Mouse (Mus musculus): ENCODE measurements around the gene Smim24. TPM values are rescaled to one million over a fixed set of nuclear protein-coding genes. Genes with fewer than 3 reads are reported as not detected.
A peak's percentile ranks its signal among the peaks of the same experiment; 100 is the strongest.

The Smim24 gene
- polyA plus RNA-seq, 1 experiment = 6,898 TPM

DNA sequence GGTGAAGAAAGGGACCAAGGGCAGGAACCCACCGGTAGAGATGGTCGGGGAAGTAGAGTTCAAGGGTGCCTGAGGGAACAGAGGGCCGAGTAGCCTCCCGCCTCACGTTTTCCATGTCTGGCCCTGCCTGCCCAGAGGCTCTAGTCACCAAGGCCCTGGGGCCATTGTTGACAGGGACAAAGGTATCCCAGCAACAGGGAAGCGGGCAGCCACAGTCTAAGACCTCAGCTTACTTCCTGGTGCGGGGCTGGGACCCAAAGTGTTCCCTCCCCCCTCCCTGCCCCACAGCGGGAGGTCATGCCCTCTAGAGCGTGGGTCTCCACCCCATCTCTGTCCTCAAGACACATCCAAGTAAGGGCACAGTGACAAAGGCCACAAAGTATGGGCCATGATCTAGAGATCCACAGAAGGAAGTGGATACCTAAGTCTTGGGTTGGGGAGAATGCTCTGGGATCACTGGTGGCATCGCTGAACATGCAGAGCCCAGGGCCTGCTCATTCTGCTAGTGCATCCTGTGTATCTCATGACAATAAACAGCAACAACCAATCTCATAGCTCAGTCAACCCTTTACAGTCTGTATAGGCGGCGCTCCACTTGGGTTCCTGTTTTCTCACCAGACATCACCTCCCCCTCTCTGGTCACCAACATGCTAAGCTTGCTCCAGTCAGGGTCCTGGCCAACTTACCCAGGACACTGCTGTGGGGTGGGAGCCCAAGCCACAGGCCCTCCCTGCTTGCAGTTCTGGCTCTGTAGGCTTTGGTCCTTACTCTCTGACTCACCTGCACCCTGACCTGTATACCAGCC lies 27.0 kb upstream of the Smim24 start, which contains the start of gene 4930404N11Rik:
Gene 4930404N11Rik (minus strand): TSS at position 145 of the 805 bp plus-strand sequence.
- Histone ChIP-seq H3K27ac (ENCODE audit: insufficient read depth, low read depth, low read length) (peak within 1 kb of the TSS; percentile 89), H3K36me3 (ENCODE audit: control insufficient read depth, insufficient read depth, low read length) (peaks cover 42% of the 10 kb centered on the region), H3K4me3 (ENCODE audit: low read depth, low read length) (peak within 1 kb of the TSS; percentile 34), H3K27me3 (ENCODE audit: control insufficient read depth, insufficient read depth, low read length) (no peaks in the 10 kb centered on the region), H3K4me1 (ENCODE audit: control insufficient read depth, insufficient read depth, insufficient read length, low read length) (peaks cover 47% of the 10 kb centered on the region)
- WGBS = 40% methylated on average over 12 of the region's 12 CpGs
- TF ChIP-seq CTCF (IDR thresholded peaks at IDR 0.05; ENCODE audit: extremely low read depth, insufficient read length, insufficient replicate concordance, low read depth, low read length) (no peak), POLR2A (IDR thresholded peaks at IDR 0.05; ENCODE audit: low read depth, low read length) (no peak)

DNA sequence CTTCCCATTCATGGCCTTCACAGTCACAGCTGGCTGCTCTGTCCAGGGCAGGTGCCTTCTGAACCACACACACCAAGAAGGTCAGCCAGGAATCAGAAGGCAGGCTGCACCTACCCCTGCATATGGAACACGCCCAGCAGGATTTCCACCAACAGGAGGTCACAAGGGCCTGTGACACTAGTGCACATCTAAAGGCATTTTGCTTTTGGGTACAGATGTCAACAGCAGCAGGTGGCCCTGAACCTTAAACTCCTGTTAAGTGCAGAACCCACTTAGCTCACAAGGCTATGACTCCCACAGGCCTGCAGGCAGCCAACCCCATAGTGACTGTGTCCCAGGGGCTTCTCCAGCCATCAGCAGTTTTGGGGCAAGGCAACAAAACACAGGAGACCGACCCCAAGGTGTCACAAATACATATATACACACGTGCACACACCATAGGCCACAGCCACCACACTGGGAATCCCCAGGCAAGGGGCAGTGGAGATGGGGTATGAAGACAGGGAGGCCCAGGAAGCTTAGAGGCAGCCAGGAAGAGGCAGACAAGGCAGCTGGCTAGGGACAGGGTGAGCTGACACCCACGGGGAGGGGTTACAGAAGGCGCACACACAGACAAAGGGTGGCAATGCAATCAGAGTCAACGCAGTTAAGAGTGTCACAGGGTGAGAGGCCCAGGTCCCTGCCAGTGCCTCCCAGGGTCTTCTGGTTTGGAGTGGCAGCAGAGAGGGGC lies 26.2 kb upstream of the Smim24 start:
- Histone ChIP-seq H3K36me3 (ENCODE audit: control insufficient read depth, insufficient read depth, low read length) (peaks cover 47% of the 10 kb centered on the region), H3K27ac (ENCODE audit: insufficient read depth, low read depth, low read length) (peak overlapping the region; percentile 55)

DNA sequence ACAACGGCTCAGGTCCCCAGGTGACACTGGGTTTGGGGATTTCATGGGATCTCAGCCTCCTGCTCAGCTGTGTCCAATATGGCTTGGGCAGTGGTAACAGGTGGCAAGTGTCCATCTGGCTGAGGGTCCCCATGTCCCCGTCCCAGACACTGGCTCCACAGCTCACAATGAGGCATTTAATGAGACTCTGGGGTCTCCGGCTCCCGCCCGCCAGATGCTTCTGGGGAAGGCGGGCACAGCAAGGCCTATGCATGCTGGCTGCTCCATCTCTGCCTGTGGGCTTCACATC lies 25.7 kb upstream of the Smim24 start:
- Histone ChIP-seq H3K36me3 (ENCODE audit: control insufficient read depth, insufficient read depth, low read length) (peaks cover 47% of the 10 kb centered on the region), H3K27ac (ENCODE audit: insufficient read depth, low read depth, low read length) (peak overlapping the region; percentile 55; the same call in 1 of the 2 replicates), H3K4me1 (ENCODE audit: control insufficient read depth, insufficient read depth, insufficient read length, low read length) (peaks cover 46% of the 10 kb centered on the region), H3K27me3 (ENCODE audit: control insufficient read depth, insufficient read depth, low read length) (no peaks in the 10 kb centered on the region), H3K4me3 (ENCODE audit: low read depth, low read length) (no peak overlapping the region)
- TF ChIP-seq POLR2A (IDR thresholded peaks at IDR 0.05; ENCODE audit: low read depth, low read length) = no peak
- no peak for TF ChIP-seq CTCF (IDR thresholded peaks at IDR 0.05; ENCODE audit: extremely low read depth, insufficient read length, insufficient replicate concordance, low read depth, low read length)
- WGBS = 90% methylated on average over 6 of the region's 6 CpGs

More for the DNA sequence above, 26.2 kb upstream of the Smim24 start:
- Histone ChIP-seq H3K4me1 (ENCODE audit: control insufficient read depth, insufficient read depth, insufficient read length, low read length) (peaks cover 47% of the 10 kb centered on the region), H3K4me3 (ENCODE audit: low read depth, low read length) (no peak overlapping the region), H3K27me3 (ENCODE audit: control insufficient read depth, insufficient read depth, low read length) (no peaks in the 10 kb centered on the region)
- 64% methylated on average over 6 of the region's 6 CpGs for WGBS
- TF ChIP-seq POLR2A (IDR thresholded peaks at IDR 0.05; ENCODE audit: low read depth, low read length) = no peak
- no peak for TF ChIP-seq CTCF (IDR thresholded peaks at IDR 0.05; ENCODE audit: extremely low read depth, insufficient read length, insufficient replicate concordance, low read depth, low read length)

DNA sequence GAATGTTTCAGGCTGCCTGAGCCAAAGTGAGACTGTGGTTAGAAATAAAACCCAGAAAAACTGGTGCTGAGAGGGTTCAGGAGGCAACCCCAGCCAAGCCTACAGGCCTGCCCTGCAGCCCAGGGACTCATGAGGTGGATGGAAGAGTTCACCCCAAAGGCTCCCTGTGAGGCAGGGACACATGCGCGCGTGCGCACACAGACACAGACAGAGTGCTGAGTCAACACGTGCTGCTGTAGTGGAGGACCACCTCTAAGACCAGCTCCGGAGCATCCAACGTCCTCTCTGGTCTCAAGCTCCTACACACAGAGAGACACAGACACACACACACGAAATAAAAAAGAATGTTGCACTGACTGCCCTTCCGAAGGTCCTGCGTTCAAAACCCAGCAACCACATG lies 17.5 kb upstream of the Smim24 start:
- Histone ChIP-seq H3K36me3 (ENCODE audit: control insufficient read depth, insufficient read depth, low read length) (peaks cover 17% of the 10 kb centered on the region), H3K27me3 (ENCODE audit: control insufficient read depth, insufficient read depth, low read length) (no peaks in the 10 kb centered on the region), H3K27ac (ENCODE audit: insufficient read depth, low read depth, low read length) (no peak overlapping the region), H3K4me3 (ENCODE audit: low read depth, low read length) (no peak overlapping the region), H3K4me1 (ENCODE audit: control insufficient read depth, insufficient read depth, insufficient read length, low read length) (peaks cover 15% of the 10 kb centered on the region; the same call in 1 of the 2 replicates)
- TF ChIP-seq POLR2A (IDR thresholded peaks at IDR 0.05; ENCODE audit: low read depth, low read length) (no peak), CTCF (IDR thresholded peaks at IDR 0.05; ENCODE audit: extremely low read depth, insufficient read length, insufficient replicate concordance, low read depth, low read length) (no peak)
- WGBS = 91% methylated on average over 10 of the region's 10 CpGs

DNA sequence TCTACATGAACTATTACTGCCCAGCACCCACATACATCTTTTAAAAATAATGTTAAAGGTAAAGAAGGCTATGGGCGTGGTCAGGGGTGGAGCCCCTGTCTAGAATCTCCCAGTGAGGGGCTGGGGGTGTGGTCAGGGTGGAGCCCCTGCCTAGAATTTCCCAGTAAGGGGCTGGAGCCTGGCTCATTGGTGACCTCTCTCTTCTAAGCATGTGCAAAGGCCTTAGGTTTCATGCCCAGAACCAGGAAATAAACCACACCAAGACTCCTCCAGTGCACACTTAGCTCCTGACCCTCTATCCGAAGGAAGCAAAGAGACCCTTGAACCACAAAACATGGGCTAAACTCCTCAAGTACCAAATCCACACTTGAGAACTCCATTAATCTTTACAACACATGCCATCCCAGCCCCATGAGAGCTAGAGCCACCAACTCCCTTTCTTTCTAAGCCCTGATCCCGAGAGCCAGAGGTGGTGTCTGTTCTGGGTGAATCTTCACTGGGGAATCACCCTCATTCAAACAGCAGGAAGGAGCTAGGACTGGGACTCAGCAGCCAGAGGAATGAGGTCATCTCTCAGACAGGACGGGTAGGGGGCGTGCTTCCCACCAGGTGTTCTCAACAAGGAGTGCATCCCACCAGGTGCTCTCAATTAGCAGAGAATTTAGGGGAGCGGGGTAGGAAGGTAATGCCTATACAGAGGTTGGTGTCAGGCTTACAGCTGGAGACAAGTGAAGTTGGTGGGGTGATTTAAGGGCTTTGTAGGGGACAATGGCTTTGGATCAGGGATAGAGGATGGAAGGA lies 16.1 kb upstream of the Smim24 start:
- 26% methylated on average over 6 of the region's 6 CpGs for WGBS
- H3K27me3 ChIP-seq (ENCODE audit: control insufficient read depth, insufficient read depth, low read length) = no peaks in the 10 kb centered on the region
- H3K4me3 ChIP-seq (ENCODE audit: low read depth, low read length) = peak overlapping the region; percentile 86
- no peak for TF ChIP-seq CTCF (IDR thresholded peaks at IDR 0.05; ENCODE audit: extremely low read depth, insufficient read length, insufficient replicate concordance, low read depth, low read length)
- TF ChIP-seq POLR2A (IDR thresholded peaks at IDR 0.05; ENCODE audit: low read depth, low read length) = no peak
- peaks cover 15% of the 10 kb centered on the region; the same call in 1 of the 2 replicates for H3K4me1 ChIP-seq (ENCODE audit: control insufficient read depth, insufficient read depth, insufficient read length, low read length)
- H3K36me3 ChIP-seq (ENCODE audit: control insufficient read depth, insufficient read depth, low read length) = peaks cover 7% of the 10 kb centered on the region
- H3K27ac ChIP-seq (ENCODE audit: insufficient read depth, low read depth, low read length) = peak overlapping the region; percentile 2

DNA sequence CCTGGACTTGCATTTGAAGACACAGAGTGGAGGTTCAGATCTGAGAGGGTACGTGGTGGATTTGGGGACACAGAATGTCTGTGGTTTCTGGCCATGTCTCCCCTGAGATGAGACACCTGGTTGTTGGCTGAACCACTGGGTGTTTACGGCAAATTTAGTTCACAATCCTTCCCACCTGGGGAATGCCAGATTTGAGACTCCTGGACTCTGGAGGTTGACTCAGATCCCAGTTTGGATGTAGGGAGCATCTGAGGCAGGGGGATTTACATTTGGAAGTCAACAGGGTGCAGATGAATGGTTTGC lies 15.5 kb upstream of the Smim24 start:
- peak overlapping the region; percentile 86 for H3K4me3 ChIP-seq (ENCODE audit: low read depth, low read length)
- H3K27ac ChIP-seq (ENCODE audit: insufficient read depth, low read depth, low read length) = peak overlapping the region; percentile 2; the same call in 1 of the 2 replicates
- H3K27me3 ChIP-seq (ENCODE audit: control insufficient read depth, insufficient read depth, low read length) = no peaks in the 10 kb centered on the region
- TF ChIP-seq CTCF (IDR thresholded peaks at IDR 0.05; ENCODE audit: extremely low read depth, insufficient read length, insufficient replicate concordance, low read depth, low read length) (no peak), POLR2A (IDR thresholded peaks at IDR 0.05; ENCODE audit: low read depth, low read length) (no peak)
- WGBS = 18% methylated on average over 2 of the region's 2 CpGs
- peaks cover 21% of the 10 kb centered on the region; the same call in 1 of the 2 replicates for H3K4me1 ChIP-seq (ENCODE audit: control insufficient read depth, insufficient read depth, insufficient read length, low read length)
- peaks cover 7% of the 10 kb centered on the region for H3K36me3 ChIP-seq (ENCODE audit: control insufficient read depth, insufficient read depth, low read length)

All from small intestine, adult 2 months (tissue).